Mouse (Mus musculus) ES-Bruce4 (cell line): Measurements from ENCODE around the gene Arhgap44.

Experiments used
- EP300 ChIP-seq: IDR thresholded peaks from 2 replicates; pipeline ENCODE4 v1.6.1; 2011; ENCODE audit warnings: low read depth, low read length; ENCODE audit not compliant: insufficient read depth
- POLR2A ChIP-seq: IDR thresholded peaks from one replicate; pipeline ENCODE4 v1.8.1; 2011; ENCODE audit warnings: low read length; ENCODE audit not compliant: insufficient read depth

DNA sequence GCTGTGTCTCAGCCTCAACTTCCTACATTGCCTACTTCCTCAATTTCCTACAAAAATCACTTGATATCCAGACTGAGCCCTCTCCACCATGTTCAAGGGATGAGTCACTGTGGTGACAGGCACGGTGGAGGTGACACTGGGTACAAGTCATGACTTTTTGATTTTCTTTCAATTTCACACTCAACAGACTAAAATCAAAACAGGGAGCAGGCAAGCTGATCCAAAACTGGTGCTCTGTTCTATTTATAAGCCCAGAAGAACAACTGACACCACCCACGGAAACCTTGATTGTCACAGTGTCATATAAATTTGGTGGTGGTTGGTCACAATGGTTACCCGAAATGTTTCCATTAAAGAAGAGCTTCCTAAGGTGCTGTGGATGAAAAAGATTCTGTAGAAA is 72.8 kb downstream of the Arhgap44 start:
- TF ChIP-seq POLR2A: no peak
- no peak for TF ChIP-seq EP300
